Mouse (Mus musculus): Measurements from ENCODE around the gene Slc6a6. TPM values are rescaled to one million over a fixed set of nuclear protein-coding genes. Genes with fewer than 3 reads are reported as not detected.

Slc6a6 gene
- polyA plus RNA-seq, 1 experiment from 2014 or later, result 72.4 TPM

DNA sequence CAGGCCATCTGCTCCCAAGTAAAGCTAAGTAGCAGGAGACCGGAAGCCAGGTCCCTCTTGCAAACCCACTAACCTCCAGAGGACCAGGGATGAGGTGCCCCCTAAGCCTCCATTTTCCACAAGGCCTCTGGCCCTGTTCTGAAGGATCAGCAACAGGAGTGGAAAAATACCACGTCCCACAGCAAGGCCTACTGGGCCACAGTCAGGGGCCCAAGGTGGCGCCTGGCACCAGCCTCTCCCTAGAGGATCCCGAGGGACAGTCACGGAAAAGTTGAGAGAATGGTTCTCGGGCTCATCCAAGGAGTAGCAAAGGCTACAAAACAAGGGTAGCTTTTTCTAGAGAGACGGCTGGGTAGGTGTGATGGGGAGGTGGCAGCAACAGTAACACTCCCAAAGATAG lies 53.6 kb downstream of the Slc6a6 start:
- H3K27me3 ChIP-seq (replicated peaks), result no peaks in the 10 kb centered on the region
- no peaks in the 10 kb centered on the region for H3K9me3 ChIP-seq
- peaks cover 74% of the 10 kb centered on the region for H3K36me3 ChIP-seq
- no peak overlapping the region for H3K27ac ChIP-seq
- no peak for ATAC-seq (ENCODE audit: low FRiP score, low read depth)
- H3K4me1 ChIP-seq, result no peaks in the 10 kb centered on the region
- H3K4me3 ChIP-seq, result no peak overlapping the region
- no peak overlapping the region for H3K9ac ChIP-seq
- 85% methylated on average over 7 of the region's 7 CpGs for WGBS
- no peak overlapping the region for H3K4me2 ChIP-seq (replicated peaks)

DNA sequence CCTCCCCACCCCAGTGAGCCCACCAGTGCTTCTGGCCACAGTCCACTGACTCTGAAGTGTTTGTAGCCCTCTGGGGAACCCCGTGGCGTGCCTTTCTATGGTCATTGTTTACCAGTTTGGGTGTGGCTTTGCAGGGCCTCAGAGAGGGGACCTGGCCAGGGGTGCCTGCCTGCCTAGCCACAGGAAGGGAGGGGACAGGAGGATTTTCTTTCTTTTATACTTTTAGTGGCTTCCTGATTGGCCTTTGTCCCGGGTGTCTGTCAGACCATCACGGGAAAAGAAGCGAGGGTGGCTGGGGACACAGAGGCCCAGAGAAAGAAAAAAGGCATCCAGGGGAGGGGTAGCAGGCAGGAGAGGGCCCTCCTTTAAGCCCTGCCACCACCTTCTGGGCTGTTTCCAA lies 54.2 kb downstream of the Slc6a6 start:
- 26% methylated on average over 5 of the region's 5 CpGs for WGBS
- H3K9ac ChIP-seq, result no peak overlapping the region
- no peak overlapping the region for H3K4me2 ChIP-seq (replicated peaks)
- no peak overlapping the region for H3K4me3 ChIP-seq
- no peak overlapping the region for H3K27ac ChIP-seq
- no peaks in the 10 kb centered on the region for H3K9me3 ChIP-seq
- H3K27me3 ChIP-seq (replicated peaks), result no peaks in the 10 kb centered on the region
- ATAC-seq (ENCODE audit: low FRiP score, low read depth), result no peak
- H3K4me1 ChIP-seq, result no peaks in the 10 kb centered on the region
- H3K36me3 ChIP-seq, result peaks cover 76% of the 10 kb centered on the region

DNA sequence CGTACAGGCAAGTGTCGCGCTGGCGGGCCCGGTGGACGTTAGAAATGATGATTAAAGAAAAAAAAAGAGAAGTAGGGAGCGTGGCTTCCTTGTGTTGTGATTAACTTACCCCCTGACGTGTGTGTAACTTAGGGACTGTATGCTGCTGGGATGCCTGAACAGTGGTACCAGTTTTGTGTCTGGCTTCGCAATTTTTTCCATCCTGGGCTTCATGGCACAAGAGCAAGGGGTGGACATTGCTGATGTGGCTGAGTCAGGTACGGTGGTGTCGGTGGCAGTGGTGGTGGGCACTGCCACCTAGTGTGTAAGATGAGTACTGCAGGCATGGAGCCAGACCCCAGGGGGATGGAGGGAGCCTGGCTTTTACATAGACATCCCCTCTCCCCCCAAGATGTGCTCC lies 57.2 kb downstream of the Slc6a6 start:
- Histone ChIP-seq H3K9ac (no peak overlapping the region), H3K4me3 (no peak overlapping the region), H3K4me1 (no peaks in the 10 kb centered on the region), H3K27me3 (replicated peaks) (no peaks in the 10 kb centered on the region), H3K27ac (no peak overlapping the region), H3K9me3 (no peaks in the 10 kb centered on the region), H3K36me3 (peaks cover 78% of the 10 kb centered on the region), H3K4me2 (replicated peaks) (no peak overlapping the region)
- ATAC-seq (ENCODE audit: low FRiP score, low read depth), result peak; percentile 52; the same call in 1 of the 2 replicates
- WGBS, result 71% methylated on average over 11 of the region's 11 CpGs

DNA sequence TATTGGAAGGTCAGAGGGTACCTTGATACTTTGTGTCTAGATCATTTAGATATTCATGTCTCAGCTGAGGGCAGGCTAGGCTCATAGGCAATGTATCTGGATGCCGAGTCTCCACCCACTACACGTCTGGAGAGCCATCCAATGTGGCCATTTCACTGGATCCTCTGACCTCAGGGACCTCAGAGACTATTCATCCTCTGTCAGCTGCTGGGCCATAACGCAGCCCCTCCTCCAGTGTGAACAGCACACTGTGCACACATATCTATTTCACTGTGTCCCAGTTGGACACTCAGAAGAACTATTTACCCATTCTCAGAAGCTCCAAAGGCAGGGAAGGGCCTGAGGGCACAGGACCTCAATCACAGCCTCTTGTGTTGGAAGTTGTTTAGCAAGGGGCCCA lies 58.6 kb downstream of the Slc6a6 start:
- H3K27ac ChIP-seq, result no peak overlapping the region
- H3K4me2 ChIP-seq (replicated peaks), result no peak overlapping the region
- H3K4me3 ChIP-seq, result no peak overlapping the region
- no peaks in the 10 kb centered on the region for H3K9me3 ChIP-seq
- H3K27me3 ChIP-seq (replicated peaks), result no peaks in the 10 kb centered on the region
- peaks cover 75% of the 10 kb centered on the region for H3K36me3 ChIP-seq
- no peak for ATAC-seq (ENCODE audit: low FRiP score, low read depth)
- no peak overlapping the region for H3K9ac ChIP-seq
- WGBS, result 63% methylated on average over 3 of the region's 3 CpGs
- H3K4me1 ChIP-seq, result no peaks in the 10 kb centered on the region

DNA sequence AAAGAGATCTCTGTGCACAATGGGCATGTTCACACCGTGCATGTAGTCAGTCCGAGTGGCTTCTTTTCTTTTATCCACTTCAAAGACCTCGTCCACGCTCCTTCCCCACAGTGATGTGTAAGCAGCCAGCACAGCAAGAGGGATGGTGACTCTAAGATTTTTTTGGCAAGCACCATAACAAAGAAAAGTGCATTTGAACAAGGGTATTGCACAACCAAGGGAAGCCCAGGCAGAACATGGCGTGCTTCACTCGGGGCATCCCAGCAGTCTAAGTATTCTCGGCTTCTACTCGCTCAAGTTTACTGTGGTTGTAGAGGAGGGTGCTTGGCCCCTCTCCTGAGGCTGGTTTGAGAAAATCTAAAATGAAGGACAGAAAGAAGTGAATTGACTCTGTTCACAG lies 59.1 kb downstream of the Slc6a6 start:
- Histone ChIP-seq H3K9me3 (no peaks in the 10 kb centered on the region), H3K36me3 (peaks cover 75% of the 10 kb centered on the region), H3K9ac (no peak overlapping the region), H3K4me1 (no peaks in the 10 kb centered on the region), H3K27me3 (replicated peaks) (no peaks in the 10 kb centered on the region), H3K27ac (no peak overlapping the region), H3K4me3 (no peak overlapping the region), H3K4me2 (replicated peaks) (no peak overlapping the region)
- WGBS, result 77% methylated on average over 8 of the region's 8 CpGs
- no peak for ATAC-seq (ENCODE audit: low FRiP score, low read depth)

DNA sequence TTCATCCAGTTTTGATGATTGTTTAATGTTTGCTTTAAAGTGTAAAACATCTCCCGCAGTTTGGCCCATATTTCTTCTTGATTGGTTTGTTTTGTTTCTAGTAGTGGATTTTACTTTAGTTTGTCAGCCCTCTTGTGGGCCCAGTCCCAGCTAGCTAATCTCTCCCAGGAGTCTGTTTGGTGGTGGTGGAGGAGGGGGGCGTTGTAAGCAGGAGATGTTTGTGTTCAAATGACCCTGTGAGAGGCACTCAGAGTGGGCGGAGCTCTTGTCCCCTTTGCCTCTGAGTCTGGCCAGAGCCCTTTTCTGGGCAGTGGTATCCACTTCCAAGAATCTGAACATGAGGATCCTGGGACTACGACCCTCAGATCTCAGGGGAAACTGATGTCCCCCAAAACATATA lies 60.0 kb downstream of the Slc6a6 start:
- Histone ChIP-seq H3K9me3 (peaks cover 2% of the 10 kb centered on the region; the same call in 1 of the 2 replicates), H3K27me3 (replicated peaks) (no peaks in the 10 kb centered on the region), H3K27ac (no peak overlapping the region), H3K36me3 (peaks cover 75% of the 10 kb centered on the region), H3K4me2 (replicated peaks) (no peak overlapping the region), H3K4me1 (no peaks in the 10 kb centered on the region), H3K4me3 (no peak overlapping the region), H3K9ac (no peak overlapping the region)
- WGBS, result 43% methylated on average over 4 of the region's 4 CpGs
- ATAC-seq (ENCODE audit: low FRiP score, low read depth), result no peak

DNA sequence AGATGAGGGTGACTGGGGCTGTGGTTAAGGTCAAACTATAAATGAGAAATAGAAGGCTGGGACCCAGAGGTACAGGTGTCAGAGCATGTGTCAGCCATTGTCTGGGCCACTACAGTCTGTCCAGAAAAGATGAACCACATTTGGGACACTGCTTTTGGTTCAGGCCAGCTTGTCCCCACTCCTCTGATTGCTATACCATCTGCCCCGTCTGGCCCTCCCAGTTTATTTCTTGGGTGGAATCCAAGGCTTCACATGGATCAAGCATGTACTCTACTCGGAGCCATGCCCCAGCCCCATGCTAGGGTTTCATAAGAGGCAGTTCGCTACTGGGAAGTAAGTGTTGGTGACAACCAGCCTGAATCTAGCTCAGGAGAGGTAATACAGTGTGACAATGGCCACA lies 61.4 kb downstream of the Slc6a6 start:
- Histone ChIP-seq H3K4me3 (no peak overlapping the region), H3K9me3 (peaks cover 3% of the 10 kb centered on the region; the same call in 1 of the 2 replicates), H3K4me2 (replicated peaks) (no peak overlapping the region), H3K9ac (no peak overlapping the region), H3K27ac (no peak overlapping the region), H3K27me3 (replicated peaks) (no peaks in the 10 kb centered on the region), H3K36me3 (peaks cover 74% of the 10 kb centered on the region), H3K4me1 (no peaks in the 10 kb centered on the region)
- no peak for ATAC-seq (ENCODE audit: low FRiP score, low read depth)
- 88% methylated on average over 3 of the region's 3 CpGs for WGBS

DNA sequence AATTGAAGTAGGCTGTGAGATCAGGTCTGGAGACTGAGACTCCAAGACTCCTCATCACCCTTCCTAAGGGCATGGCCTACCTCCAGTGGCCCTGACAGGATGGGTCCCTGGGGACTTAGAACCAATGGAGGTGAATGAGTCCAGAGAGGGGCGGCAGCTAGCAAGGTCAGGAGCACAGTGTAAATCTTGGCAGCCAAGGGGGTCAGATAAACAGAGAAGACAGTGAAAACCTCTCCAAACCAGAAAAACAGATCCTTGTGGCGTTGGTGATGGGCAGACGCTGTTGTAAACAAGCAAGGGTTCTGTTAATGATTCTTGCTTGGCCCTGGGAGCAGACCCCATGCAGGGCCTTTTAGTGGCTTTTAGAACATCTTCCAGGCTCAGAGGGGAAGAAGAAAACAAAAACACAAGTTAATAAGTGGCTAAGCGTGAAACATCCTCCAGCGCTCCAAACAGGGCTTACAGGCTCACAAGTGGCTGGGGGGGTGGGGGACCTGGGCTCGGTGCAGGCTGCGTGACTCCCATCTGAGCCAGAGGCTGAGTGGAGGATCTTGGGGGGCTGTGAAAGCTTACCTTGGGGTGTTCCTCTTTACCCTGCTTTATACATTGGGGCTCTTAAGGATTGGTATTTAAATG lies 62.2 kb downstream of the Slc6a6 start:
- no peaks in the 10 kb centered on the region for H3K27me3 ChIP-seq (replicated peaks)
- H3K36me3 ChIP-seq, result peaks cover 78% of the 10 kb centered on the region
- H3K4me2 ChIP-seq (replicated peaks), result no peak overlapping the region
- no peaks in the 10 kb centered on the region for H3K4me1 ChIP-seq
- no peak for ATAC-seq (ENCODE audit: low FRiP score, low read depth)
- WGBS, result 26% methylated on average over 7 of the region's 7 CpGs
- H3K9me3 ChIP-seq, result peaks cover 3% of the 10 kb centered on the region; the same call in 1 of the 2 replicates
- H3K4me3 ChIP-seq, result no peak overlapping the region
- H3K9ac ChIP-seq, result no peak overlapping the region
- H3K27ac ChIP-seq, result no peak overlapping the region

DNA sequence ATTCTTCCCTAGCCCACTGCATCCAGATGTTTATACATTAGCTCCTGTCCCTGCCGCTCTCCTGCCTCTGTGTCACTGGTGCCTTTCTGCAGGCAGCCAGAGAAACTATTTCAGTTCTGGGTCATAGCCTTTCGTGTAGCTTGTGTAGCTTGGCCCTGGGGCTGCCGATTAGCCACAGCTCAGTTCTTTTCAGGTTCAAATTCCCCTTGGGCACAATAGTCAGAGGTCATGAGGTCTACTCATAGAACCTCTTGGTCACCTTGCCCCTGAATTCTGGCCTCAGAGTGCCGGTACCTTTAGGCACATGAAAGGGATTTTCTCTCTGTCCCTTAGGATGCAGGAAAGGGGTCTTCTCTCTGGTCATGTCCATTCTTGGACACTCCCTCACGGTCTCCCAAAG lies 62.9 kb downstream of the Slc6a6 start:
- Histone ChIP-seq H3K4me1 (no peaks in the 10 kb centered on the region), H3K4me2 (replicated peaks) (no peak overlapping the region), H3K27me3 (replicated peaks) (no peaks in the 10 kb centered on the region), H3K4me3 (no peak overlapping the region), H3K9me3 (peaks cover 3% of the 10 kb centered on the region; the same call in 1 of the 2 replicates), H3K9ac (no peak overlapping the region), H3K36me3 (peaks cover 78% of the 10 kb centered on the region), H3K27ac (no peak overlapping the region)
- WGBS, result 47% methylated on average over 5 of the region's 5 CpGs
- no peak for ATAC-seq (ENCODE audit: low FRiP score, low read depth)

DNA sequence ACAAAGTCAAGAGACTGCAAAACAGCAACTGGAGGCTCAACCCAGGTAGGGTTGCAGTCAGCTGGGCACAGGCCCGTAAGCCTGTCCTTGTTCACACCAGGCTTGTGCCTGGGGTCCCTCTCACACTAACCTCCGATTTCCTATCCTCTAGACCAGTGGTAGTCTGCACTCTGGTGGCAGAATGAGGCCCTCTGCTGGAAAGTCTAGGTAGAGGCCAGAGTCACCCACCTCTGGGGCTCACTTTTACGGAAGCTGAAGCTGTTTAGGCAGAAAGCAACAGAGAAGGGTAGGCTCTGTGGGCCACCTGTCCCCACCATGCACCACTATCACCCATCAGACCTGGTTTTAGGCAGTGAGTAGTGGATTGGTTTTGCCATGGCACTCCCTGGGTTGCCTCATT lies 67.1 kb downstream of the Slc6a6 start:
- Histone ChIP-seq H3K4me3 (no peak overlapping the region), H3K9ac (no peak overlapping the region), H3K4me1 (no peaks in the 10 kb centered on the region), H3K36me3 (peaks cover 82% of the 10 kb centered on the region), H3K27ac (no peak overlapping the region), H3K9me3 (peaks cover 3% of the 10 kb centered on the region; the same call in 1 of the 2 replicates), H3K27me3 (replicated peaks) (no peaks in the 10 kb centered on the region), H3K4me2 (replicated peaks) (no peak overlapping the region)
- 70% methylated on average over 3 of the region's 3 CpGs for WGBS
- no peak for ATAC-seq (ENCODE audit: low FRiP score, low read depth)

DNA sequence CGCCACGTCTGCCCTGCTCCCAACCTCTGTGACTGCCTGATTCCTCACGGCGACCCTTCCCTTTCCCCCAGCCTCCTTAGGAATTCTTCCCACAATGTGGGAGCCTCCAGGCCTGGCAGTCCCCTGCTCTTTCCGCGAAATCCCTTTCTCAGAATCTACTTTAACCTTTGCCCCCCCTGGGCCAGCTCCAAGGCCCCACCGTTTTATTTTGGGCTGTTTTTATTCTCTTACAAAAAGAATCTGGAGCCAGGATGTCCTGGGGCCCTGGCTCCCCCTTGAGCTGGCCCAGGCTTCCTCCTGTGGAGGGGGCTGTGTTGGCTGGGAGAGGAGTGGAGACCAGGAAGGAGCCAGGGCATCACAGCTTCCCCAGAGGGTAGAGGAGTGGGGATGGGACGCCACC lies 69.0 kb downstream of the Slc6a6 start:
- Histone ChIP-seq H3K27ac (no peak overlapping the region), H3K9me3 (peaks cover 3% of the 10 kb centered on the region; the same call in 1 of the 2 replicates), H3K27me3 (replicated peaks) (no peaks in the 10 kb centered on the region), H3K4me1 (no peaks in the 10 kb centered on the region), H3K4me3 (no peak overlapping the region), H3K9ac (no peak overlapping the region), H3K4me2 (replicated peaks) (no peak overlapping the region), H3K36me3 (peaks cover 84% of the 10 kb centered on the region)
- ATAC-seq (ENCODE audit: low FRiP score, low read depth), result no peak
- WGBS, result 60% methylated on average over 8 of the region's 8 CpGs

DNA sequence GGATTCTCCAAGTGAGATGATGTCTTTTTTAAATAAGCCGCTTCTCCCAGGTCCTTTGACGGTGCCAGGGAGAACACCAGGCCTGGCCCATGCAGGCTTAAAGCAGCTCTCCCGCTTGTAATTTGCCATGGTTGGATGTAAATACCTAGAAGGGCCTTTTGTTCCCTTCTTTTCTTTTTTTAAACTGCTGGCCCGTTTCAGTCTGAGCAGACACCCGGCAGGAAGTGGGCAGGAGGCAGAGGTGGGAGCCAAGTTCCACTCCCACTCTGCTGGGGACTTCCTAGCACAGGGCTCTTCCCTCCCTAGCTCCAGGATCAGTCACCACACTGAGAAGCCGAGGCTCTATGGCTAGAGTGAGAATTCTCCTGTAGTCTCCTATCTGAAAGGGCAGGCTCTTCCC lies 70.2 kb downstream of the Slc6a6 start:
- no peak overlapping the region for H3K4me2 ChIP-seq (replicated peaks)
- ATAC-seq (ENCODE audit: low FRiP score, low read depth), result no peak
- no peak overlapping the region for H3K9ac ChIP-seq

DNA sequence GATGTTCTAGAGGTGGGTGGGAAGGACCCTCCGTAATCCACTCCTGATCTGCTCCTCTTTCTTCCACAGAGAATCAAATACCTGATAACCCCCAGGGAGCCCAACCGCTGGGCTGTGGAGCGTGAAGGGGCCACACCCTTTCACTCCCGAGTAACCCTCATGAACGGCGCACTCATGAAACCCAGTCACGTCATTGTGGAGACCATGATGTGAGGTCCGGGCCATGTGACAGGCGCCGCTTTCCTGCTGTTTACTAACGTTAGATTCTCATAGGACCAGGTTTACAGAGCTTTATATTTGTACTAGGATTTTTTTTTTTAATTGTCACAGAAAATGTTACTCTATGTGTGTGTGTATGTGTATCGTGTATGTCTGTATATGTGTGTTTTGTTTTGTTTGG lies 71.0 kb downstream of the Slc6a6 start:
- no peaks in the 10 kb centered on the region for H3K9me3 ChIP-seq
- no peaks in the 10 kb centered on the region for H3K4me1 ChIP-seq
- no peak overlapping the region for H3K9ac ChIP-seq
- no peaks in the 10 kb centered on the region for H3K27me3 ChIP-seq (replicated peaks)
- ATAC-seq (ENCODE audit: low FRiP score, low read depth), result no peak
- H3K27ac ChIP-seq, result no peak overlapping the region
- H3K36me3 ChIP-seq, result peaks cover 77% of the 10 kb centered on the region
- no peak overlapping the region for H3K4me2 ChIP-seq (replicated peaks)
- H3K4me3 ChIP-seq, result no peak overlapping the region
- 91% methylated on average over 12 of the region's 12 CpGs for WGBS

More for the DNA sequence above, 70.2 kb downstream of the Slc6a6 start:
- Histone ChIP-seq H3K4me1 (no peaks in the 10 kb centered on the region), H3K9me3 (no peaks in the 10 kb centered on the region), H3K27me3 (replicated peaks) (no peaks in the 10 kb centered on the region), H3K4me3 (no peak overlapping the region), H3K27ac (no peak overlapping the region), H3K36me3 (peaks cover 79% of the 10 kb centered on the region)
- WGBS, result 47% methylated on average over 6 of the region's 6 CpGs

All from neural tube, embryonic 12.5 days (tissue).